Mouse (Mus musculus): ENCODE measurements around the gene Gm28635.

The Gm28635 gene

GRCm38 (mm10) chr2:84677968-84678880, at the start of gene Gm28635, which contains the start of gene Med19:
TSS of gene Gm28635 (minus strand) at chr2:84678041.
TSS of gene Med19 (plus strand) at chr2:84678402.
- peak; percentile 95 for DNase-seq

- DNase-seq, result peak; percentile 98
These were observed 49.5 kb upstream of the Gm28635 start, which contains the start of gene Clp1 for GRCm38 (mm10) chr2:84727172-84727858. TSS of gene Clp1 (minus strand) at chr2:84727350.

GRCm38 (mm10) chr2:84726716-84727115, 48.9 kb upstream of the Gm28635 start:
- no peak for DNase-seq

- no peak for DNase-seq
These were observed 47.9 kb upstream of the Gm28635 start for GRCm38 (mm10) chr2:84725770-84726169.

GRCm38 (mm10) chr2:84723856-84724255, 46.0 kb upstream of the Gm28635 start:
- no peak for DNase-seq

- DNase-seq, result no peak
These were observed 43.3 kb upstream of the Gm28635 start for GRCm38 (mm10) chr2:84721182-84721581.

GRCm38 (mm10) chr2:84720718-84721117, 42.9 kb upstream of the Gm28635 start:
- no peak for DNase-seq

GRCm38 (mm10) chr2:84717357-84717756, 39.5 kb upstream of the Gm28635 start:
- no peak for DNase-seq

- DNase-seq, result no peak
These were observed 38.8 kb upstream of the Gm28635 start for GRCm38 (mm10) chr2:84716423-84717355.

- peak; percentile 87 for DNase-seq
These were observed 37.9 kb upstream of the Gm28635 start for GRCm38 (mm10) chr2:84715562-84716361.

GRCm38 (mm10) chr2:84714811-84715561, 37.1 kb upstream of the Gm28635 start, which contains the start of gene Zdhhc5:
TSS of gene Zdhhc5 (minus strand) at chr2:84715180.
- peak; percentile 99 for DNase-seq

GRCm38 (mm10) chr2:84714422-84714810, 36.6 kb upstream of the Gm28635 start:
- no peak for DNase-seq

GRCm38 (mm10) chr2:84711898-84712297, 34.1 kb upstream of the Gm28635 start:
- DNase-seq, result no peak

- DNase-seq, result no peak
These were observed 29.7 kb upstream of the Gm28635 start for GRCm38 (mm10) chr2:84707523-84707922.

- DNase-seq, result no peak
These were observed 27.5 kb upstream of the Gm28635 start for GRCm38 (mm10) chr2:84705295-84705694.

- DNase-seq, result no peak
These were observed 26.5 kb upstream of the Gm28635 start for GRCm38 (mm10) chr2:84704329-84704728.

GRCm38 (mm10) chr2:84703497-84703896, 25.7 kb upstream of the Gm28635 start:
- no peak for DNase-seq

- no peak for DNase-seq
These were observed 17.3 kb upstream of the Gm28635 start for GRCm38 (mm10) chr2:84695007-84695695.

GRCm38 (mm10) chr2:84690050-84690449, 12.2 kb upstream of the Gm28635 start:
- DNase-seq, result no peak

Data from kidney, postnatal 10 days (tissue).